Mouse (Mus musculus): ENCODE measurements around the gene Shc2. TPM values are rescaled to one million over a fixed set of nuclear protein-coding genes. Genes with fewer than 3 reads are reported as not detected.

Shc2 gene
- total RNA-seq, 2 experiments from 2014 or later: 39.2 to 48.2 TPM

DNA sequence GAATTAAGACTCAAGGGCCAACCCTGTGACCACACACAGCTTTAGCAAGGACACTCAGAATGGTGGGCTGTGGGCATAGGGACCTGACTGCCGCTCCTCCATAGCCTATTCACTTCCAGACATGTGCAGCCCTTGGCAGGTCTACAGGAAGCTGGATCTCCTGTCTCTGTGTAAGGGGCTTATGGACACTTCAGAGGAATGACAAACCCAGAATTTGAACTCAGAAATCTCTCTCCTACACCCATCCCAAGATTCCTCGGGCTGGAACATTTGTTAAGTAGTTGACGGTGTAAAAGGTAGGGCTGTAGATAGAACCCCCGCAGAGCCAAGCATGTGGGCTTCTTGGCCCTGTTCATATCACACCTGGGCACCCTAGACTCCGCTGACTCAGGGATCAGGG lies 21.3 kb downstream of the Shc2 start:
- DNase-seq (ENCODE audit: extremely low spot score in 1 of 2, low spot score in 1 of 2): no peak

DNA sequence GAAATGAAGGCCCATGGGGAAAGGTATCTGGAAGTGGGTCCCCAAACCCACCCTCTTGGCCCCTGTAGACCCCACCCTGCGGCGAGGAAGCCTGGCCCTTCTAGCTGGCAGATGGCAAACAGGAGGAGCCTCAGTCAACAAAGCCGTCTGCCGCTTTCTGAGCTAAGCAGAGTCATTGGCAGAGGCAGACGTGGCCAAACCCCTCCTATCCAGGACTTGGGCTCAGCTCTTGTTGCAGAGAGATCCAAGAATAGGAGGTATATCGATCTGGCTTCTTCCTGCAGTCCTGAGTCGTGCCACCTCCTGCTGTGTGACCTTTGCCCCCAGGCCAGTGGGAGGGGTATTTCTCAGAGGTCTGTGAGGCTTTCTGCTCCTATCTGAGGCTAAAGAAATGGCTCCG lies 21.9 kb downstream of the Shc2 start:
- no peak for DNase-seq (ENCODE audit: extremely low spot score in 1 of 2, low spot score in 1 of 2)

DNA sequence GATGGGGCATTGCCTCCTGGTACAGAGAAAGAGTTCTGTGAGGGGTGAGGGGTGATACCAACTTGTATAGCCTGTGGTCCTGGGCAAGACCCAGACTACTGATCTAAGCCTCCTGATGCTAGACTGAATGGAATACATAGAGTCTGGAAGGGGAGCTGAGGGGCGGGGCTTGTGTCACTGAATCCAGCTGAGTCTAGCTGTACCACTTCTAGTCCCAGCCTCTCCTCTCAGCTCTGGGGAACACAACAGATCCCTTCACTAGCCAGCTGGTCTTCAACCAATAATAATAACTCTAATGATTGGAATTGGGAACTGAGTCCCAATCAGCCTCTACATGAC lies 23.4 kb downstream of the Shc2 start:
- DNase-seq (ENCODE audit: extremely low spot score in 1 of 2, low spot score in 1 of 2): no peak

DNA sequence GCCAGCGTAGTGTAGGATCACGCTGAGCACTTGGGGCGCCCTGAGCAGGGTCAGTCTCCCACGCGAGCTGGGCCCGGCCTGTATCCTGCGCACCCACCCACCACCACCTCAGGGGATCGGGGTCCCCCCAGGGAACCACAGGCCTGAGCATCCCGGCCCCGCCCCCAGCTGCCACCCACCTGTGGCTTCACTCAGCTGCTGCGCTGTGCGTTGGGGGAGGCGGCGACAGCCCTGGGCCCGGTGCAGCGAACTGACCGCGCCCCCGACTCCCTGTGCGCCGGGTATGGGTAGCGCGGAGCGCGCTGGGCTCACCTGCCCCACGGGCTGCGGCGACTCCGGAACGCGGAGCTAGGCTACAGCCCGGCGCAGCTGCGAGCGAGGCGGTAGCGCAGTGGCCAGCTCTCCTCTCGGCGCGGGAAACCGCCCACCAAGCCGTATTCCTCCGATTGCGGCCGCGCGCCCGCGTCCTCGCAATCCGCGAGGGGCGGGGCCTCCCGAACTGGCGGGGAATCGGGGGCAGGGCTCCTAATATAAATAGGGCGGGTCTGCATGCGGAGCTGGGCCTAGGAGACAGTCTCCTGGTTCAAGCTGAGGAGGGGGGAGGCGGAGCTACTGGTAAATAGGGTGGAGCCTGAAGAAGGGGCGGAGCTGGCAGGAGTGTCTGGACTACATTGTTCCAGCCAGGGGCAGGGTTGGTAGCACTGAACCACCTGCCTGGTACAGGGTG lies 24.0 kb downstream of the Shc2 start, which contains the start of gene C2cd4c:
TSS of gene C2cd4c (minus strand) at position 448 of the 727 bp plus-strand sequence.
- DNase-seq (ENCODE audit: extremely low spot score in 1 of 2, low spot score in 1 of 2): peak; percentile 59 to 70

DNA sequence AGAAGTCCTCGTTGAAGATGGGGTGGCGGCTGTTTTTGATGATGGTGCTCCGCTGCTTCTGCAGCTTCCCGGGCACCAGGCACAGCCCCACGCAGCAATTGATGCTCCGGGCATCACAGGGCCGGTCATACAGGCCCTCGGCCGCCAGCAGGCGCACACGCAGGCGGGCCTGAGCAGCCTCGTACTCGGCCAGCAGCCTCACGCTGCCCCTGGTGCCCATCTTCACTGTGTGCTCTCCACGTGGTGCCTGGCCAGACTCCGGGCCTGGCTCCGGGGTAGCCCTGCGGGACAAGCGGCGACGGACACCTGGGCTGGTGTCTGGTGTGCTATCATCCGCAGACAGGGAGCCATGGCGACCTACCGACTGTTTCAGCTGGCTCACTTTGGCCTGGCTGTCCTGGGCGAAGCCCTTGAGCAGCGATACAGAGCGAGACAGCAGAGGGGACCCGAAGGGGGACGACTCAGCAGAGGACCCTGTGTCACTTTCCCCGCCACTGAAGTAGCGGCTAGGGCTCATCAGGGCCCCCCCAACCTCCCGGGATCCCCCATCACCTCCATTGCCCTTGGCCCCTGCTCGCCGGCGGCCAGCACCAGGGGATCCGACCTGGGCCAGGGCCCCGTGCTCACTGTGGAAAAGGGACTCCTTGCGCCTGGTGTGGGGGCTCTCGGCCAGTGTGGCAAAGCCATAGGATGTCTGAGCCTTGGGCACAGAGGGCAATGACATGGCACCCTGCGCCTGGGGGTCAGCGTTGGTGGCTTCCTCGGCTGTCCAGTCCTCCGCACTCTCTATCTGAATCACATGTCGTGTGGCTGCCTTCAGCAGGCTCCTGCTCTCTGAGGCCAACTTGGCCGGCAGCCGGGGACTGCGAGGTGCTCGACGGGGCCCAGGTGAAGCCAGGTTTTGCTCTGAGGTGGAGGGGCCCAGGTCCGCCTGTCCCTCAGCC lies 25.3 kb downstream of the Shc2 start:
- no peak for DNase-seq (ENCODE audit: extremely low spot score in 1 of 2, low spot score in 1 of 2)

DNA sequence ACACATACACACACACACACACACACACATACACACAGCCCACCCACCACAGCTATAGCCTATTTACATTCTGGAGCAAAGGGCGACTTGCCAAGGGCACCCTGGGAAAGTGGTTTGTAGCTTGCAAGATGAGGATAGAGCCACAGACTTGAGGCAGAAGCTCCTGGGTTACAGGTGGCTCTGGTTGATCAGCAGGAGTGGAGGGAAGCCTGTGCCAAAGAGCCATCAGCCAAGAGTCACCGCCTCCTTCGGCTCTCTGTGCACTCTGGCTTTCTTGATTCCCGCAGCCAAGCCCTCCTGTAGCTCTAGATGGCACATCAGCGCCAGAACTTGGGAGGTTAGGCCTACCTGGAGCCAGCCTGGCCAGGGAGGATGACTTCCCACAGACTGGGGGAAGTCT lies 26.4 kb downstream of the Shc2 start:
- DNase-seq (ENCODE audit: extremely low spot score in 1 of 2, low spot score in 1 of 2): no peak

DNA sequence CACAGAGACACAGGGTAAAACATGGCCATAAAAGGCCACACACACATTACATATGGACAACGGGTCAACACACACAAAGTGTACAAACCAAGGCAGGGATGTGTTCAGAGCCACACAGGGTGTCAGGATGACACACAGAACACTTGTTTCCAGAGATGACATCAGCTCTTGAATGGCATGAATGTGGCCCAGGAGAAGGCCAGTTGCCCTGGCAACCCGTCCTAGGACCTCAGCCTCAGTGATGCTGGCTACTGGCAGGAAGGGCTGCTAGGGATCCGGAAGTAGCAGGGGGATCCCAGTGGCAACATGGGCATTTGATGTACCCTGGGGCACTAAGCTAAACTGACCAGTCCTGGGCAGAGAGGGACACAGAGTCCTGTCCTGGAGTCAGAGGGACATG lies 28.4 kb downstream of the Shc2 start:
- DNase-seq (ENCODE audit: extremely low spot score in 1 of 2, low spot score in 1 of 2): no peak

DNA sequence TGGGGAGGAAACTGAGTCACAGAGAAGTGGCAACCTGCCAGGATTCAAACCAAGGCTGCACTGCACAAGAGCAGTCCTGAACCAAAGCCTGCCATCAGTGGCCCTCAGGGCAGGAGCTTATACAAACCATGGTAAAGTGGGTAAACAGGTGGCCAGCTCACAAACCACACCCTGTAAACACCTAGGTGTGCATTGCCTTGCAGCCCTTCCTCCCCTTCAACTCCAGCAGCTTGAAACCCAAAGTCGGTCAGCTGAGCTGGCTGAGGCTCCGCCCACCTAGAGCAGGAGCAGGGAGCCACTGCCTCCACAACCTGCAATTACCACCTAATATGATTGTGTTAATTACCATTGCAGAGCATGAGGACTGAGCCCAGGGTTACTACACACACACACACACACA lies 29.8 kb downstream of the Shc2 start:
- no peak for DNase-seq (ENCODE audit: extremely low spot score in 1 of 2, low spot score in 1 of 2)

DNA sequence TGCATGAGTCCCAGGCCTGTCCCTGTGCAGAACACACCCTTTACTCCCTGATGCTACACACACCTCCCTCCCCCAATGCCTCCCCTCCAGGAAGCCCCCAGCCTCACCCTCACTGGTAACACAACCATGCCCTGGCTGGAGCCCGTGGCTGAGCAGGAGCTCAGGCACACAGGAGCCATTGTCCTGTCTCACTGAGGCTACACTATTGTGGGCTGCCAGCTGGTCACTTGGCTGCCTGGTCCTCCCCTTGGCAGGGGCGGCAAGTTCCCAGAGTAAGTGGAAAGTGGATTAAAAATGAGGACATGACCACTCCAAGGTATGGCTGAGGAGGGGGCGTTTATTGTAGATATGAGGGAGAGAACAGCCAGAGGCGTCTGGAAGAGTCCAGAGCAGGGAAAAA lies 31.2 kb downstream of the Shc2 start:
- DNase-seq (ENCODE audit: extremely low spot score in 1 of 2, low spot score in 1 of 2): no peak

DNA sequence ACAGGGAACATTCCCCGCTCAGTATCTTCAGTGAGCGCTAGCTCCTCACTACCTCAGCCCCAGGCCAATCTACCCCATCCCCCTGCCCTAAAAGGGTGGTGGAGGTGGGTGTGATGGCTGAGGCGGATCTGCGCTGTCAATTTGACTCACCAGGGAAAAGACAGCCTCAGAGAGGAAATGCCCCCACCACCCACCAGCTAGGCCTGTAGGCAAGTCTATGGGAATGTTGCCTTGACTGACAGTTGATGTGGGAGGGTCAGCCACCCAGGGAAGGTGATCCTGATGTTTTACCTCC lies 39.8 kb downstream of the Shc2 start:
- DNase-seq (ENCODE audit: extremely low spot score in 1 of 2, low spot score in 1 of 2): no peak

DNA sequence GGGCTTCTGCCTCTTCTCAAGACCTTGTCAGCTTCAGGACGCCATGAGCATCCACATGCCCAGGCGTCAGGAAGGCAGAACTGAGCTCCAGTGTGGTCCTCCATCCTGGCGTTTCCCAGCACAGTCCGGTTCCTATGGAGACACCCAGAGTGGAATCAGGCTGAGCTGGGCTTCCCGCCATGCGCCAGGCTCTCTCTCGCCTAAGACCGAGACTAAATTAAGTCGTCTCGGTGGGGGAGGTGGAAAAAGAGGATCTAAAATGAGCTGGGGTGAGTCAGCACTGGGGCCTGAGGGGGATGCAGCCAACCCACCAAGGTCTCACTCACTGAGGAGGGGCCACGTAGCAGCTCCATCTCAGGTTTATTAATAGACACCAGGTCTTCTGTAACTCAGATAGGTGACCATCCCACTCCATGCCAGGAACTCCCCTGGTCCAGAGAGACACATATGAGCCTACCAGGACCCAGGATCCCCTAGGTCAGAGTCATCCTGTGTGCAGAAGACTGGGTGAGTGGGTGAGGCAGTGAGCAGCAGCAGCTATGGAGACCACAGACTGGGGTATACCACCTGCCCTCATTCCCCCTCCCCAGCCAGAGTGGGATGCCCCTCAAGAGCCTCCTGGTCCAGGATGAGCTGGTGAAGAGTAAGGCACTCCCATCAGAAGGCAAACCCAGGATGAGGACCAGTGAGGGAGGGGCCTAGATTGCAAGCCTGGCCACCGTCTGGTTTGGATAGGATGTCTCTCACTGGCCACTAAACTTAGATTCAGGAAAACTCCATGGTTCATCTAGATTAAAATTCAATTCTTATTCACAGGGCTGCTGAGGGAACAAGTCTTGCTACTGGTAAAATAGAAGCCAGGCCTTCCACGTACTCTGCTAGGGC lies 40.4 kb downstream of the Shc2 start:
- no peak for DNase-seq (ENCODE audit: extremely low spot score in 1 of 2, low spot score in 1 of 2)

DNA sequence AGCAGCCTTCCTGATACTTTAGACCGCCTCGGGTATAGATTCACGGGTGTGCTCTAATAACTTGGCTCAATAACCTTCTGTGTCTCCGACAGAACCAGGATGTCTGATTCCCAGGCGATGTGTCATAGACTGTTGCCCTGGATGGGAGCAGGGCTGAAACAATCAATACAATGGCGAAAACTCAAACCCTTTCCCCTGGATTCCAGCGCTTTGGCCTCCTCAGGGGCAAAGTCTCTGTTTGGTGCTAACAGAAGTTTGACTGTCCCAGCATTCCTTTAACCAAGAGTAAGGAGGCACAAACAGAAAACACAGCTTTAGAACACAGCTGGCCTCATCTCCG lies 42.2 kb downstream of the Shc2 start:
- DNase-seq (ENCODE audit: extremely low spot score in 1 of 2, low spot score in 1 of 2): no peak

DNA sequence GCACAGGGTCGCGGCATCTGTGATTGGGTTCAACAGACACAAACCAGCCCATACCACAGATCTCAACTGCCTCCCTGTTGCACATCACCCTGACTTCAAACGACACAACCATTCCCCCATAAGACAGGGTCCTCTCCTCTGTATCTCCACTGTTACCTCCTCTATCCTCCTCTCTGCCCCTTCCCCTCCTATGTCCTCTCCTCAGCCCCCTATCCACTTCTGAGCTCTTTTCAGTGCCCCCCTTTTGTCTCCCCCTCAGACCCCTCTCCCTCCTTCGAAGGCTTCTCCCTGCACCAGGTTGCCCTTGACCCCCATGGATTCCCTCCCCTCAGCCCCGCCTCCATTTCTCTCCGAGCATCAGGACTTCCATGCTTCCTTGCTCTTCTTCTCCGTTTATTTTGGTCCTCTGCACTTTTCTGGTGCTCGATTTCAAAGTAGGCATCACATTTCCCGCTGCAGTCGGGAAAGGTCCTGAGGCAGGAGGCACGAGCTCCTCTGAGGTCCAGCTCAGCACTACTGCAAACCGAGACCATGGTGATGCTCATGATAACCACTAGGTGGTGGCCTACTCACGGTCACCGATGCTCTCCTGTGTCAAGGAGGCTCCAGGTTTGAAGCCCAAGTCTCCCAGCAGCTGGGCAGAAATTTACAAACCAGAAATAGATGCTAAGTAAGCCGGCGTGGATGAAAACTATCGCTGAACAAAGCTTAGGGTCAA lies 42.7 kb downstream of the Shc2 start:
- peak in 1 of 2 experiments; percentile 49 for DNase-seq (ENCODE audit: extremely low spot score in 1 of 2, low spot score in 1 of 2)

DNA sequence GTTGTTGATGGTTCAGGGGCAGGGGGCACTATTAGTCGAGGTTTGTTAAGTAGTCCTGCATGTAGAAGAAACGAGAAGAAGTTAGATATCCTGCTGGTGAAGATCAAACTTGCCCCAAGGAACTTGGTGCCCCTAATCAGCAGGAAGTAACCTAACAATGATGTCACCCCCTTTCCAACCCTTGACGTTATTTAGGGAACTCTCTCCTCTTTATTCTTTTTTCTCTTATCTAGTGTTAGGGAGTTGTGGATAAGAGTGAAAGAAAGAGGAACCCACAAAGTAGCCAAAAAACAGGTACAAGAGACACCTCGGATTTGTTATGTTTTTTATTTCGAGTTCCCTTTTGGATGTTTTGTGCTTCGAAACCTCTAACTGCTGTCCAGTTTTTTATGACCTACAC lies 43.6 kb downstream of the Shc2 start:
- no peak for DNase-seq (ENCODE audit: extremely low spot score in 1 of 2, low spot score in 1 of 2)

DNA sequence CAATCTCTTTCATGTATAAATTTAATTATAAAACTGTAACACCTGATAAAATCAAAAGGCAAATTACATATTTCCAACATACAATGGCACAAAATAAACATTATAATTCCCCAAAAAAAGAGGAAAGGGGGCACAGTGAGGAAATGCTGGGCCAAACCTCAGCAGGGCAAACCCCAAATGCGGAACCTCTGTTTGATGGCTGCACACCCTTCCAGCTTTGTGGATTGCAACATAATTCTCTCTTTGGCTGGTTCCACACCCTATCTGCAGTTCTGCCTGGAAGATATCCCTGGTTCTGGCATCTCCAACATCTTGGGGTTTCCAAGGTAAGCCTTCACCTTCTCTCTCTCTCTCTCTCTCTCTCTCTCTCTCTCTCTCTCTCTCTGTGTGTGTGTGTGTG lies 47.0 kb downstream of the Shc2 start:
- no peak for DNase-seq (ENCODE audit: extremely low spot score in 1 of 2, low spot score in 1 of 2)

DNA sequence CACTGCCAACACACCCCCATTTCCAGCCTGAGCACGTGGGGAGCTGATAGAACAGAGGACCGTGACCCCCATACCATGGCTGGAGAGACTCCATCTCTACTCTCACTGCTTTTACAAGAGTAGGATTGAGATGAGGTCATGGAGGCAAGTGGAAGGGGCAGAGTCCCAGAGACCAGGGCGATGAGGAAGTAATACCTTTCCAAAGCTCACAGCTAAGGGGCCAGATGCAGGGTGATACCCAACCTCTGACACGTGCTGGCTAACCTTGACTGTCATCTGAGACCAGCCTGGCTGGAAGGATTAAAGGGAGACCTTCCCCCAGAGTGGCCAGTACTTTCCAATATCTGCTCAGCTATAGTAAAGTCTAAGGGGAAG lies 50.0 kb downstream of the Shc2 start:
- DNase-seq (ENCODE audit: extremely low spot score in 1 of 2, low spot score in 1 of 2): no peak

DNA sequence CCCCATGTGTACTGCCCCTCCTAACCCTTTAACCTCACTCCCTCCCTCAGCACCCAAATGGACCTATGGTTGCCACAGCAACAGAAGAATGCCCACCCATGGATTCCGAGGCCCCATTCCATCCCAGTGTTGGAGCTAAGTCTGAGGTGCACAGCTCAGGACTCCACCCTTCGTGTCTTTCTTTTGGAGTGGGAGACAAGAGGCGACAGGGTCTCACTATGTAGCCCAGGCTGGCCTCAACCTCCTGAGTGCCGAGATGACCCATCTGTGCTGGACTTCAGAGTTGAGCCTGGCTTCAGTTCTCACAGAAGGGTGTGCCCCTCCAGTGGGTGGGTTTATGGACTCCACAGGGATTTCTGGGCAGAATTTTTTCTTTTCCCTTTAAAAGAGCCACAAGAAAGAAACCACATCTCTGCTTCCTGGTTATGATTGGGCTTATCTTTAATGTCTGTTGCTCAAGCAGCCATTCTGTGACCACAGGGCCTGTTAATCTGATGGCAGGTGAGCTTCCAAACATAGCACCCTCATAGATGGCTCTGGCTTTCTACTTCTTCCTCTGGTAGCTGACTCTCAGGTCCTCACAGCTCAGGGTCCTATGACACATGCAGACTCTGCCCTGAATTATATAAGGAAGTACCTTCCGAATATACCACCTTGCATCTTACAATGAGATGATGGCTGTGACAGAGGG lies 50.5 kb downstream of the Shc2 start, which contains the start of gene Theg:
TSS of gene Theg (minus strand) at position 271 of the 691 bp plus-strand sequence.
- no peak for DNase-seq (ENCODE audit: extremely low spot score in 1 of 2, low spot score in 1 of 2)

DNA sequence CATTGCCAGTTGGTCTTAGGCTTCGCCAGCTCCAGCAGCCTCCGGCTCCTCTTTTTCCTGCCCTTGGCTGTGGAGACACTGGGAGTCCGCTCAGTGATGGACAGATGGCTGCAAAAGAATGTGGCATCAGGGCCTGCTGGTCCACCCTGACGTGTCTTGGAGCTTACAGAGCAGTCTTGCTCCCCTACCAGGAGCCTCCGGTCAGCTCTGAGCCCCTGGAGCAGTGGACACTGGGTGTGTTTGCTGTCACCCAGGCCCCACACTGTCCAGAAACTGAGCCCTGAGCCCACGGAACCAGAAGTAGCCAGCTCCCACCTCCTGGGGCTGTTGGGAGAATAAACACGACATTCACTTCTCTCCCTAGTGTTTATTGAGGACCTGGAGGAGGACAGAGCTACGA lies 51.5 kb downstream of the Shc2 start:
- no peak for DNase-seq (ENCODE audit: extremely low spot score in 1 of 2, low spot score in 1 of 2)

DNA sequence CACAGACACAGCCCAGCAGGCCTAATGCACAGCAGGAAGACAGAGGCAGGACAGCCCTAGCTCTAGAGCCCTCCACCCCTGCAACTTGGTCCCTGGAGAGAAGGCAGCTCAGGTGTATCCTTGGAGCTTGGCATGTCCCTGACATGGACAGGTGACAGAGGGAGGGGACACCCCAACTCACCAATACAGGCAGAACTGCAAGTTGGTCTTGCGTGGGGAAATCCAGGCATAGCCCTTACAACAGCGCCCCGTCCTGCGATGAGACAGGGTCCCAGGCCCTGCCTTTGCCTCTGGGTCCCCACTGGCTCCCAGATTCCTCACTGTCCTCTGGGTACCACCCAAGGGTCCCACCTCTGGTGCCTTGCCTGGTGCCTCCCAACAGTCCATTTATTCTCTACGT lies 52.0 kb downstream of the Shc2 start:
- DNase-seq (ENCODE audit: extremely low spot score in 1 of 2, low spot score in 1 of 2): no peak

DNA sequence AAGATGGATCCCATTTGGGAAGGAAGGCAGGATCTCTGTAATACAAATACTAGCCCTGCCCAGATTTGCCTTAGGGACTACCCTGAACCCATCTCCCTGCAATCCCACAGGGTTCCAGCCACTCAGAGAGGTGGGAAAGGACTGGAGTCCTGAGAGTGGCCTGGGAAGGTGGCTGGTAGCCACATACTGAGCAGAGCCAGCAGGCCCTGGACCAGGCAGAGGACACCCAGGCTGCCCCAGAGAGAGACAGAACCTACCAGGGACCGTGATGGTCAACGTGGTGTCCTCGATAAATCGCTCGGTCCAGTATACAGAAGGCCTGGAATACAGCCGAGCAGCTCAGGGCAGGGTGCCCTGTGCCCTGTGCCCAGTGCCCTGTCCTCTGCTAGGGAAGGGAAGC lies 52.6 kb downstream of the Shc2 start:
- no peak for DNase-seq (ENCODE audit: extremely low spot score in 1 of 2, low spot score in 1 of 2)
